Mouse (Mus musculus) ovary, postnatal 36 days (tissue): ENCODE measurements around the gene Trh.

Experiments used
- DNase-seq: peaks from one replicate; pipeline ENCODE4 v3.0.0; 2022; ENCODE audit warnings: low spot score, mixed read lengths

The Trh gene

DNA sequence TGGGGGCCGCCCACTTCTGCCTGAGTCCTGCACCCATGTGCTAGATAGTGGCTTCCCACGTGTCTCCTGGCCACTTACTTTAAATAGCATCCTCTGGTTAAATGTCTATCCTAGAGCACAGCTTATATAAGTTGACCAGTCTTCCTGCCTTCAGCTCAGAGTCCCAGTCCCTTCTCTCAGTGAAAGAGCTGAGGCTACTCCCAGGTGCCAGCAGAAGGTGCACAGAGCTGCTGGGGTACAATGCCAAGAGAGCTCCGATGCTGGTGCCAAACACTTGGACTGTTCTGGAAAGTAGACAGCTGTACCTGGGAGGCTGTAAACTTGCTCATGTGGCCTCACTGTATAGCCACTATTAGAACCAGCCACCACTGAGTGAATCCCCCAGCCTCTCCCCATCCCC is 22.4 kb downstream of the Trh start:
- DNase-seq: no peak

DNA sequence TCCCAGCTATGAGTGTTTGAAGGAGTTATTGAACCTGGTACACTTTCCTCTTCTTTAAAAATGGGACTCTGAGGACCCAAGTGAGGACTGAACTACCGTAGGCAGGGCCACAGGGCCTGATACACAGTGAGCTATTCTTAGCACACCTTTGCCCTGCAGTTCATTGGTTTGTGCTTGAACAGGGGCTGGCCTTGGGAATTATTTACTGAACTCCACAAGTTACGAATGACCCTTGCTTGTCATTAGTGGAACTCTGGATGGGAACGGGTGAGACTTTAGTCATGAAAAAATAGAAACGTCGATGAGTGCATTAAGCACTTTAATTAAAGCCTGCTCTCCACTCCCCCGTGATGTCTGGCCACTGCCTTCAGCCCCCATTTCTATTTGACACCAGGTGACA is 22.8 kb downstream of the Trh start:
- DNase-seq: no peak

- DNase-seq: peak; percentile 23
Measured at GRCm38 (mm10) chr6:92219445-92219844, 25.0 kb downstream of the Trh start.

DNA sequence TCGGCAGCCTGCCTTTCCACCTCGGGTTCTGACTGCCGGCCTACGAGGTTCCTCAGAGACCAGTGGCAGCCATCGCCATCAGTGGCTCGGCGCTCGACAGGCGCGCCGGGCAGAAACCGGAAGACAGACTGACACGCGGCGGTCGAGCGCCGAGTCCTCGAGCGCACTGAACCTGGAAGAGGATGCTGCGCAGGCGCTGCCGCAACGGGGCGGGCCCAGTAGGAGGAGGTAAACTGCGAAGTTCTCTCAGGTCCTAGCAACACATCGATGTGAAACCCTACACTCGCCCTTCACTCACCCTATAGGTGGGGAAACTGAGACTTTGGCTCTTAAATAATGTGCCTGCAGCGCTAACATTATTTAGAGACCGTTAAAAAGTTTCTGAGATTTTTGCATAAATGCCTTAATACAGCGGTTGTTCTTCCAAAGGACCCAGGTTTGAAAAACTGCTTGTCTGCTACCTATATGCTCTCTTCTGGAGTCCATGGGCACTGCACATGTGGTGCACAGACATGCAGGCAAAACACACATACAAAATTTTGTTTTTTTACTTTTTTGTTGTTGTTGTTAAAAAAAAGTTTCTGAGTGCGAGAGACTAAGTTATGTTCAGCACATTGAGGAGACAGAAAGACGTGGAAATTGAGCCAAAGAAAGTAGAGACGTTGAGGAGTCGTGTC is 29.5 kb downstream of the Trh start, which contains the start of gene Rbsn:
Gene Rbsn (minus strand): TSS at position 153 of the 677 bp plus-strand sequence.
- DNase-seq: peak; percentile 93

- no peak for DNase-seq
Measured at GRCm38 (mm10) chr6:92214055-92214772, 30.2 kb downstream of the Trh start.

DNA sequence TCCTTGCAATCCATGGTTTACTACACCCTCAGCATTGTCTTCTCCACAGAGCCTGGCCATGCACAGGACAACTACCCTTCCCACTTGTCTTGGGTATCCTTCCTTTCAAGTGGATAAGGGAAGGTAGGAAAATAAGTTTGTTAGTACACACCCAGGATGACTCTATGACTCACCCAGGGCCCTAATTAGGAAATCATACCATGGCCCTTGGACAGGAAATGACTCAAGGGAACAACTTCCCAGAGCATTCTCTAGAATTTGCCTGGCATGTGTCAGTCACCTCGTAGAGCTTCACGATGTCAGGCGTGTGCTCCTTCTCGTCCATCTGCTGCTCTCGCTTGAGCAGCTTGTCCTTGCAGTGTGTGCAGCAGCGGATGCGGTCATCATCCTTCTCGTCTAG is 45.0 kb downstream of the Trh start:
- DNase-seq: no peak
